Mouse (Mus musculus) hindbrain, embryonic 12.5 days (tissue): ENCODE data around the gene Cdh23. TPM values are rescaled to one million over a fixed set of nuclear protein-coding genes. Genes with fewer than 3 reads are reported as not detected.
A peak's percentile ranks its signal among the peaks of the same experiment; 100 is the strongest.

Experiments
- ATAC-seq: fragments of 200-750 bp; cut with Nextera tagmentation; 2 replicates; pipeline ENCODE4 v1.8.0; 2017; ENCODE audit warnings: moderate TSS enrichment; ENCODE audit not compliant: low FRiP score
- H3K27ac ChIP-seq: fragments of 300-500 bp; sonication (generic); 2 replicates; pipeline ENCODE4 v1.5.1; 2016; ENCODE audit warnings: mild to moderate bottlenecking
- H3K27me3 ChIP-seq: fragments of 300-500 bp; sonication (generic); 2 replicates; pipeline ENCODE4 v1.6.1; 2016; ENCODE audit warnings: mild to moderate bottlenecking
- H3K36me3 ChIP-seq: fragments of 300-500 bp; sonication (generic); 2 replicates; pipeline ENCODE4 v1.6.1; 2016; ENCODE audit warnings: mild to moderate bottlenecking
- H3K4me1 ChIP-seq: fragments of 300-500 bp; sonication (generic); 2 replicates; pipeline ENCODE4 v1.6.1; 2016
- H3K4me2 ChIP-seq: fragments of 300-500 bp; sonication (generic); replicated peaks from 2 replicates; pipeline ENCODE4 v1.6.1; 2016; ENCODE audit warnings: mild to moderate bottlenecking
- H3K4me3 ChIP-seq: fragments of 300-500 bp; sonication (generic); 2 replicates; pipeline ENCODE4 v1.5.1; 2016; ENCODE audit warnings: mild to moderate bottlenecking
- H3K9ac ChIP-seq: fragments of 300-500 bp; sonication (generic); 2 replicates; pipeline ENCODE4 v1.6.1; 2016; ENCODE audit warnings: mild to moderate bottlenecking, moderate library complexity
- H3K9me3 ChIP-seq: fragments of 300-500 bp; sonication (generic); replicated peaks from 2 replicates; pipeline ENCODE4 v1.6.1; 2016; ENCODE audit warnings: mild to moderate bottlenecking
- WGBS: fragments of 180-500 bp; shearing (Covaris S2); methylation state at CpG from one replicate; pipeline ENCODE4 v1.1.7; 2016; 5-methylcytosine and 5-hydroxymethylcytosine counted together
- polyA plus RNA-seq: library from polyadenylated mRNA; unstranded; fragments of >200 nt; fragmentation: Nextera tagmentation; extraction: Ambion mirVana; gene quantifications from 2 replicates; pipeline ENCODE4 v1.2.1, GENCODE M21; 2016

Cdh23 gene
- polyA plus RNA-seq, 1 experiment from 2014 or later: 0.19 TPM

GRCm38 (mm10) chr10:60400507-60401295, 295.6 kb downstream of the Cdh23 start:
- 77% methylated on average over 11 of the region's 11 CpGs for WGBS
- Histone ChIP-seq H3K27me3 (no peaks in the 10 kb centered on the region; the same call in 1 of the 2 replicates), H3K27ac (no peak overlapping the region; the same call in 1 of the 2 replicates), H3K4me3 (no peak overlapping the region), H3K9me3 (no peaks in the 10 kb centered on the region), H3K4me2 (no peak overlapping the region; the same call in 1 of the 2 replicates), H3K4me1 (peaks cover 20% of the 10 kb centered on the region), H3K9ac (no peak overlapping the region), H3K36me3 (no peaks in the 10 kb centered on the region)
- no peak for ATAC-seq

GRCm38 (mm10) chr10:60399449-60399848, 296.8 kb downstream of the Cdh23 start, which contains the start of gene Gm17455:
Gene Gm17455, plus strand, starts transcription at chr10:60399726.
- H3K4me3 ChIP-seq: no peak within 1 kb of the TSS
- H3K9me3 ChIP-seq: no peaks in the 10 kb centered on the region
- H3K4me1 ChIP-seq: peaks cover 22% of the 10 kb centered on the region
- ATAC-seq: peak; percentile 41; the same call in 1 of the 2 replicates
- H3K27ac ChIP-seq: peak within 1 kb of the TSS; percentile 32
- no peaks in the 10 kb centered on the region; the same call in 1 of the 2 replicates for H3K27me3 ChIP-seq
- H3K4me2 ChIP-seq: no peak within 1 kb of the TSS; the same call in 1 of the 2 replicates
- WGBS: 39% methylated on average over 7 of the region's 7 CpGs
- no peaks in the 10 kb centered on the region for H3K36me3 ChIP-seq
- H3K9ac ChIP-seq: no peak within 1 kb of the TSS

- WGBS: 90% methylated on average over 10 of the region's 10 CpGs
- Histone ChIP-seq H3K36me3 (no peaks in the 10 kb centered on the region), H3K4me2 (no peak overlapping the region), H3K9ac (no peak overlapping the region), H3K27ac (no peak overlapping the region), H3K4me1 (peaks cover 22% of the 10 kb centered on the region), H3K27me3 (no peaks in the 10 kb centered on the region), H3K4me3 (no peak overlapping the region), H3K9me3 (no peaks in the 10 kb centered on the region)
- ATAC-seq: no peak
Observed at GRCm38 (mm10) chr10:60398051-60398814, 298.1 kb downstream of the Cdh23 start.

GRCm38 (mm10) chr10:60395605-60396004, 300.7 kb downstream of the Cdh23 start:
- Histone ChIP-seq H3K9me3 (no peaks in the 10 kb centered on the region), H3K9ac (no peak overlapping the region), H3K4me1 (peaks cover 25% of the 10 kb centered on the region), H3K4me2 (no peak overlapping the region), H3K4me3 (no peak overlapping the region), H3K36me3 (no peaks in the 10 kb centered on the region), H3K27me3 (0 out of 2 replicates have a peak, but pooled peaks cover 2% of the 10 kb centered on the region), H3K27ac (no peak overlapping the region)
- no peak for ATAC-seq
- WGBS: 69% methylated on average over 5 of the region's 5 CpGs

- H3K4me1 ChIP-seq: peaks cover 24% of the 10 kb centered on the region
- H3K27me3 ChIP-seq: 0 out of 2 replicates have a peak, but pooled peaks cover 2% of the 10 kb centered on the region
- H3K4me2 ChIP-seq: no peak overlapping the region
- H3K9me3 ChIP-seq: no peaks in the 10 kb centered on the region
- no peak overlapping the region for H3K27ac ChIP-seq
- no peak overlapping the region for H3K9ac ChIP-seq
- H3K4me3 ChIP-seq: no peak overlapping the region
- no peaks in the 10 kb centered on the region for H3K36me3 ChIP-seq
- 75% methylated on average over 7 of the region's 7 CpGs for WGBS
- ATAC-seq: no peak
Observed at GRCm38 (mm10) chr10:60394936-60395335, 301.4 kb downstream of the Cdh23 start.

GRCm38 (mm10) chr10:60391661-60392060, 304.6 kb downstream of the Cdh23 start:
- Histone ChIP-seq H3K27me3 (0 out of 2 replicates have a peak, but pooled peaks cover 2% of the 10 kb centered on the region), H3K9me3 (no peaks in the 10 kb centered on the region), H3K9ac (no peak overlapping the region), H3K4me2 (no peak overlapping the region), H3K27ac (no peak overlapping the region), H3K4me3 (no peak overlapping the region), H3K4me1 (peaks cover 12% of the 10 kb centered on the region), H3K36me3 (no peaks in the 10 kb centered on the region)
- 80% methylated on average over 9 of the region's 9 CpGs for WGBS
- no peak for ATAC-seq

- H3K27ac ChIP-seq: no peak overlapping the region
- H3K36me3 ChIP-seq: no peaks in the 10 kb centered on the region
- 60% methylated on average over 5 of the region's 5 CpGs for WGBS
- no peak for ATAC-seq
- no peak overlapping the region for H3K4me2 ChIP-seq
- no peak overlapping the region for H3K9ac ChIP-seq
- H3K27me3 ChIP-seq: 0 out of 2 replicates have a peak, but pooled peaks cover 2% of the 10 kb centered on the region
- H3K9me3 ChIP-seq: no peaks in the 10 kb centered on the region
- no peak overlapping the region for H3K4me3 ChIP-seq
- H3K4me1 ChIP-seq: peaks cover 12% of the 10 kb centered on the region
Observed at GRCm38 (mm10) chr10:60390904-60391420, 305.3 kb downstream of the Cdh23 start.

- peaks cover 9% of the 10 kb centered on the region for H3K4me1 ChIP-seq
- 36% methylated on average over 6 of the region's 6 CpGs for WGBS
- H3K4me3 ChIP-seq: no peak overlapping the region
- H3K4me2 ChIP-seq: no peak overlapping the region
- H3K9me3 ChIP-seq: no peaks in the 10 kb centered on the region
- no peak overlapping the region for H3K9ac ChIP-seq
- no peaks in the 10 kb centered on the region for H3K36me3 ChIP-seq
- no peak for ATAC-seq
- H3K27me3 ChIP-seq: 0 out of 2 replicates have a peak, but pooled peaks cover 2% of the 10 kb centered on the region
- no peak overlapping the region for H3K27ac ChIP-seq
Observed at GRCm38 (mm10) chr10:60390177-60390903, 305.9 kb downstream of the Cdh23 start.

GRCm38 (mm10) chr10:60389447-60389865, 306.8 kb downstream of the Cdh23 start:
- H3K4me2 ChIP-seq: no peak overlapping the region
- H3K27me3 ChIP-seq: 0 out of 2 replicates have a peak, but pooled peaks cover 2% of the 10 kb centered on the region
- no peak for ATAC-seq
- WGBS: 60% methylated on average over 9 of the region's 9 CpGs
- no peak overlapping the region for H3K9ac ChIP-seq
- peaks cover 9% of the 10 kb centered on the region for H3K4me1 ChIP-seq
- no peaks in the 10 kb centered on the region for H3K36me3 ChIP-seq
- H3K9me3 ChIP-seq: no peaks in the 10 kb centered on the region
- no peak overlapping the region for H3K27ac ChIP-seq
- H3K4me3 ChIP-seq: no peak overlapping the region

GRCm38 (mm10) chr10:60388332-60388731, 308.0 kb downstream of the Cdh23 start:
- H3K4me3 ChIP-seq: no peak overlapping the region
- no peak for ATAC-seq
- 0 out of 2 replicates have a peak, but pooled peaks cover 2% of the 10 kb centered on the region for H3K27me3 ChIP-seq
- H3K36me3 ChIP-seq: no peaks in the 10 kb centered on the region
- H3K4me2 ChIP-seq: no peak overlapping the region
- H3K9me3 ChIP-seq: no peaks in the 10 kb centered on the region
- no peak overlapping the region for H3K27ac ChIP-seq
- H3K4me1 ChIP-seq: peaks cover 9% of the 10 kb centered on the region
- 89% methylated on average over 2 of the region's 2 CpGs for WGBS
- H3K9ac ChIP-seq: no peak overlapping the region

- Histone ChIP-seq H3K27ac (no peak overlapping the region), H3K9me3 (no peaks in the 10 kb centered on the region), H3K36me3 (no peaks in the 10 kb centered on the region), H3K9ac (no peak overlapping the region), H3K27me3 (no peaks in the 10 kb centered on the region), H3K4me2 (no peak overlapping the region), H3K4me1 (no peaks in the 10 kb centered on the region), H3K4me3 (no peak overlapping the region)
- ATAC-seq: no peak
- WGBS: 73% methylated on average over 10 of the region's 10 CpGs
Observed at GRCm38 (mm10) chr10:60381142-60381925, 315.0 kb downstream of the Cdh23 start.
